Mouse (Mus musculus) embryo, embryonic 9.5 days (tissue): ENCODE results near the gene Plppr5.

Experiments
- DNase-seq: peaks from one replicate; pipeline ENCODE4 v3.0.0-alpha.2; 2017; ENCODE audit errors: extremely low spot score

The Plppr5 gene

GRCm38 (mm10) chr3:117574529-117575252 is at the start of gene Plppr5:
Gene Plppr5, plus strand, starts transcription at chr3:117574836.
- no peak for DNase-seq

- no peak for DNase-seq
Observed at GRCm38 (mm10) chr3:117549899-117550298, 24.7 kb upstream of the Plppr5 start.

- DNase-seq: no peak
Observed at GRCm38 (mm10) chr3:117550526-117550925, 24.1 kb upstream of the Plppr5 start.

- no peak for DNase-seq
Observed at GRCm38 (mm10) chr3:117556972-117557371, 17.7 kb upstream of the Plppr5 start.

GRCm38 (mm10) chr3:117575253-117575927 is 754 bp downstream of the Plppr5 start:
- peak; percentile 54 for DNase-seq

- DNase-seq: no peak
Observed at GRCm38 (mm10) chr3:117575928-117576254, 1.3 kb downstream of the Plppr5 start.

GRCm38 (mm10) chr3:117577349-117577748 is 2.7 kb downstream of the Plppr5 start:
- no peak for DNase-seq

- no peak for DNase-seq
Observed at GRCm38 (mm10) chr3:117582628-117583027, 8.0 kb downstream of the Plppr5 start.

GRCm38 (mm10) chr3:117602404-117602803 is 27.8 kb downstream of the Plppr5 start:
- no peak for DNase-seq

GRCm38 (mm10) chr3:117603458-117603857 is 28.8 kb downstream of the Plppr5 start:
- no peak for DNase-seq

GRCm38 (mm10) chr3:117606383-117606782 is 31.7 kb downstream of the Plppr5 start:
- no peak for DNase-seq

- DNase-seq: no peak
Observed at GRCm38 (mm10) chr3:117611453-117611852, 36.8 kb downstream of the Plppr5 start.

- DNase-seq: no peak
Observed at GRCm38 (mm10) chr3:117614856-117615255, 40.2 kb downstream of the Plppr5 start.

- no peak for DNase-seq
Observed at GRCm38 (mm10) chr3:117625257-117626001, 50.8 kb downstream of the Plppr5 start.

GRCm38 (mm10) chr3:117628799-117629198 is 54.2 kb downstream of the Plppr5 start:
- DNase-seq: no peak

- no peak for DNase-seq
Observed at GRCm38 (mm10) chr3:117630332-117630731, 55.7 kb downstream of the Plppr5 start.

GRCm38 (mm10) chr3:117648612-117649011 is 74.0 kb downstream of the Plppr5 start:
- no peak for DNase-seq

GRCm38 (mm10) chr3:117664316-117664715 is 89.7 kb downstream of the Plppr5 start:
- no peak for DNase-seq

GRCm38 (mm10) chr3:117679189-117679588 is 104.6 kb downstream of the Plppr5 start:
- DNase-seq: no peak

- DNase-seq: no peak
Observed at GRCm38 (mm10) chr3:117684640-117685039, 110.0 kb downstream of the Plppr5 start.

- DNase-seq: no peak
Observed at GRCm38 (mm10) chr3:117686036-117686435, 111.4 kb downstream of the Plppr5 start.

GRCm38 (mm10) chr3:117686648-117687047 is 112.0 kb downstream of the Plppr5 start:
- DNase-seq: no peak

- DNase-seq: no peak
Observed at GRCm38 (mm10) chr3:117694736-117695135, 120.1 kb downstream of the Plppr5 start.
